Mouse (Mus musculus) hindbrain, embryonic 10.5 days (tissue): ENCODE data around the gene Bloc1s3. TPM values are rescaled to one million over a fixed set of nuclear protein-coding genes. Genes with fewer than 3 reads are reported as not detected.

ENCODE experiments used
- DNase-seq: peaks from one replicate; pipeline ENCODE4 v3.0.0-alpha.2; 2017; ENCODE audit warnings: low spot score
- H3K27ac ChIP-seq: fragments of 300-500 bp; sonication (generic); 2 replicates; pipeline ENCODE4 v1.5.1; 2016; ENCODE audit warnings: mild to moderate bottlenecking, moderate library complexity
- H3K27me3 ChIP-seq: fragments of 300-500 bp; sonication (generic); 2 replicates; pipeline ENCODE4 v1.6.1; 2016; ENCODE audit warnings: mild to moderate bottlenecking; ENCODE audit not compliant: poor library complexity, insufficient read depth, severe bottlenecking
- H3K36me3 ChIP-seq: fragments of 300-500 bp; sonication (generic); 2 replicates; pipeline ENCODE4 v1.6.1; 2016; ENCODE audit warnings: mild to moderate bottlenecking, moderate library complexity
- H3K4me1 ChIP-seq: fragments of 300-500 bp; sonication (generic); replicated peaks from 2 replicates; pipeline ENCODE4 v1.6.1; 2016; ENCODE audit warnings: mild to moderate bottlenecking
- H3K4me3 ChIP-seq: fragments of 300-500 bp; sonication (generic); 2 replicates; pipeline ENCODE4 v1.5.1; 2016; ENCODE audit warnings: mild to moderate bottlenecking, moderate library complexity
- H3K9me3 ChIP-seq: fragments of 300-500 bp; sonication (generic); 2 replicates; pipeline ENCODE4 v1.6.1; 2016; ENCODE audit warnings: mild to moderate bottlenecking, moderate library complexity
- WGBS: fragments of 180-500 bp; shearing (Covaris S2); methylation state at CpG from one replicate; pipeline ENCODE4 v1.1.7; 2016; 5-methylcytosine and 5-hydroxymethylcytosine counted together
- polyA plus RNA-seq: library from polyadenylated mRNA; unstranded; fragments of >200 nt; fragmentation: Nextera tagmentation; extraction: Ambion mirVana; gene quantifications from 2 replicates; pipeline ENCODE4 v1.2.1, GENCODE M21; 2016

The Bloc1s3 gene
- polyA plus RNA-seq, 1 experiment from 2014 or later = 3.8 TPM

GRCm38 (mm10) chr7:19455819-19456495, 52.2 kb downstream of the Bloc1s3 start:
- no peak for DNase-seq
- H3K27ac ChIP-seq = no peak overlapping the region
- H3K9me3 ChIP-seq = peaks cover 10% of the 10 kb centered on the region; the same call in 1 of the 2 replicates
- H3K4me1 ChIP-seq = peaks cover 35% of the 10 kb centered on the region
- 58% methylated on average over 11 of the region's 11 CpGs for WGBS
- no peaks in the 10 kb centered on the region for H3K27me3 ChIP-seq
- H3K4me3 ChIP-seq = peak overlapping the region; percentile 99
- H3K36me3 ChIP-seq = peaks cover 50% of the 10 kb centered on the region

- WGBS = 91% methylated on average over 4 of the region's 4 CpGs
- H3K9me3 ChIP-seq = peaks cover 11% of the 10 kb centered on the region; the same call in 1 of the 2 replicates
- peaks cover 57% of the 10 kb centered on the region for H3K36me3 ChIP-seq
- no peak for DNase-seq
- no peaks in the 10 kb centered on the region for H3K27me3 ChIP-seq
- peaks cover 35% of the 10 kb centered on the region for H3K4me1 ChIP-seq
- H3K27ac ChIP-seq = no peak overlapping the region
- H3K4me3 ChIP-seq = no peak overlapping the region
Measured at GRCm38 (mm10) chr7:19455186-19455585, 53.0 kb downstream of the Bloc1s3 start.

Other genes starting within 250 kb of the Bloc1s3 start
- gene Vasp, start 236.6 kb downstream of the Bloc1s3 start, polyA plus RNA-seq = 58.8 and 62.0 TPM in 2 replicates
- 0.30 and 0.42 TPM in 2 replicates for gene Ppm1n, start 228.3 kb downstream of the Bloc1s3 start, polyA plus RNA-seq
- gene Rtn2, start 225.7 kb downstream of the Bloc1s3 start, polyA plus RNA-seq = 37.3 and 67.8 TPM in 2 replicates
- not detected in 2 replicates for gene Fosb, start 198.3 kb downstream of the Bloc1s3 start, polyA plus RNA-seq
- gene Ercc1, start 163.6 kb downstream of the Bloc1s3 start, polyA plus RNA-seq = 106 and 128 TPM in 2 replicates
- gene Cd3eap, start 148.9 kb downstream of the Bloc1s3 start, polyA plus RNA-seq = 18.7 and 24.4 TPM in 2 replicates
- gene Ppp1r13l, start 148.6 kb downstream of the Bloc1s3 start, polyA plus RNA-seq = 4.7 and 5.6 TPM in 2 replicates
- gene Ercc2, start 126.4 kb downstream of the Bloc1s3 start, polyA plus RNA-seq = 29.0 and 33.9 TPM in 2 replicates
- 2.9 and 7.1 TPM in 2 replicates for gene Klc3, start 104.3 kb downstream of the Bloc1s3 start, polyA plus RNA-seq
- gene Ckm, start 103.6 kb downstream of the Bloc1s3 start, polyA plus RNA-seq = not detected in 2 replicates
- gene Mark4, start 49.5 kb downstream of the Bloc1s3 start, polyA plus RNA-seq = 9.3 and 13.6 TPM in 2 replicates
- 0.39 and 0.80 TPM in 2 replicates for gene Exoc3l2, start 45.0 kb downstream of the Bloc1s3 start, polyA plus RNA-seq
- gene Trappc6a, start within 50 bp of the Bloc1s3 start, polyA plus RNA-seq = 68.8 and 71.4 TPM in 2 replicates
- 0.09 and 0.10 TPM in 2 replicates for gene Nkpd1, start 9.5 kb upstream of the Bloc1s3 start, polyA plus RNA-seq
- gene Ppp1r37, start 54.7 kb upstream of the Bloc1s3 start, polyA plus RNA-seq = 22.6 and 30.4 TPM in 2 replicates
- gene Zfp296, start 68.9 kb upstream of the Bloc1s3 start, polyA plus RNA-seq = 0.22 and 0.72 TPM in 2 replicates
- gene Gemin7, start 69.2 kb upstream of the Bloc1s3 start, polyA plus RNA-seq = 177 and 188 TPM in 2 replicates
- 57.5 and 68.8 TPM in 2 replicates for gene Clasrp, start 96.1 kb upstream of the Bloc1s3 start, polyA plus RNA-seq
- 4.4 and 6.1 TPM in 2 replicates for gene Relb, start 121.1 kb upstream of the Bloc1s3 start, polyA plus RNA-seq
- 83.8 and 99.9 TPM in 2 replicates for gene Clptm1, start 156.7 kb upstream of the Bloc1s3 start, polyA plus RNA-seq
- 0.30 TPM in 1 of 2 replicates, not detected in the other for gene Apoc2, start 169.6 kb upstream of the Bloc1s3 start, polyA plus RNA-seq
- not detected in 2 replicates for gene Gm44805, start 173.1 kb upstream of the Bloc1s3 start, polyA plus RNA-seq
- gene Apoc4, start 173.1 kb upstream of the Bloc1s3 start, polyA plus RNA-seq = not detected in 2 replicates
- gene Apoc1, start 184.3 kb upstream of the Bloc1s3 start, polyA plus RNA-seq = 2.2 and 2.3 TPM in 2 replicates
- 179 and 230 TPM in 2 replicates for gene Apoe, start 190.8 kb upstream of the Bloc1s3 start, polyA plus RNA-seq
- 209 and 211 TPM in 2 replicates for gene Tomm40, start 207.1 kb upstream of the Bloc1s3 start, polyA plus RNA-seq
- 89.0 and 99.8 TPM in 2 replicates for gene Nectin2, start 242.1 kb upstream of the Bloc1s3 start, polyA plus RNA-seq